Mouse (Mus musculus): ENCODE data around the gene Olfr30.

DNA sequence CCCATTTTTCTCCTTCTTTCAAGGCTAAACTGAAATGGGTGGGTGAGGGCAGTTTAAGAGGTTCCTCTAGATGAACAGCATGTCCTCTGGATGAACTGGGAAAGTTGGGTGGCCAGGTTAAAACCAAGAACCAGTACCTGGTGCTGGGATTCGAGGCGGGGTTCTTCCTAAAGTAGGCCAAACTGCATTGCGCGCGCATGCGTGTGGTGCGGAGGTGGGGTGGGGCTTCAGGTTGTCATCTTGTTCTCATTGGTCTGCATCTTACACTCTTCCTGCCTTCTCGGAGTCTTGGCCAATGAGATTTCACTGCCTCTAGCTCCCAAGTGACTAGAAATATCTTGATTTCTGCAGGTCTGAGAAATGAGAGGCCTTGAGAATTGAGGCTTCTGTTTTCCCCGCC lies 9.3 kb downstream of the Olfr30 start, which contains the start of gene Lypd9:
- TF ChIP-seq POLR2A (IDR thresholded peaks at IDR 0.05; ENCODE audit: low read depth, low read length) = no peak
- TF ChIP-seq CTCF (conservative IDR thresholded peaks at IDR 0.05 in 1 of 2, IDR thresholded peaks at IDR 0.05 in 1 of 2; ENCODE audit: low read depth in 2 of 2, low read length in 2 of 2) = no peak
- TF ChIP-seq MAFK (IDR thresholded peaks at IDR 0.05; ENCODE audit: insufficient replicate concordance, low read length) = no peak

Data from CH12.LX (cell line).